Mouse (Mus musculus) lung, adult 18-20 months (tissue): Measurements from ENCODE around the gene Tssk4.

Source experiments
- DNase-seq, 2 experiments: peaks; one replicate each; pipeline ENCODE4 v3.0.0; 2022; ENCODE audit warnings: mixed read lengths in 2 of 2

Tssk4 gene

DNA sequence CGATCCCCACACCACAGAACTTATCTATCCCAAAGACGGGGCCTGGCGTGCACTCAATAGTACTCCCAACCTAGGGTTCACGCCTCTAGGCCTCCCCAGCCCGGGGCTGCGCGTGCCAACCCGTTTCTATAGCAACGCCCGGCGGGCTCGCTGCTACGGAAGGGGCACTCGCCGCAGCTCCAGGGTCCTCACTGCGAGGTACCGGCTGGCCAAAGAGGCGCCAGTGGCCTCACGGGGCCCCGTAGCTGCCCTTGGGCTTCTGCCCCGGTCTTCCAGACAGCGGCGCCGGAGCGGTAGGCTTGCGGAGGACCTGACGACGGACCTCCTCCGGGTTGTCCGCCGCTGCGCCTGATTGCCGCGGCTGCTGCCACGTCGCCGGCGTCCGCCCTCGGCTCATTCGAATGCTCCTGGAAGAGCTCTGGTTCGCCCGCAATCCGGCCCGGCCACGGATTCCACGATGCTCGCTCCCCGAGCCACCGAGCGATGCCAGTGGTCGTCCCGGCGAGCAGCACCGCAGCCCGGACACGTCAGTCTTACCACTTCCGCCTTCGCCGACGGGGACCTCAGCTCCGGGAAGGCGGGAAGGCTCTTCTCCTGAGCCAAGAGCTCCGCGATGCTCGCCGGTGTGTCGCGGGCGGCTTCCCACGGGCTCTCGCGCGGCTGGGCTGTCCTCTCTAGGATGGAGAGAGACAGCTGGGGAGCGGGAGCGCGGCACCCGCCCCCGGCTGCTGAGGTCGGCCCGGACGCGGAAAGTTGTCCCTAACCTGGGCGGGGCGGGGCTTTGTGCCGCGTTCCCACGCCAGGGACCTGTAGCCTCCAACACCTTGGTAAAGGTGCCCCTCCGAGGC, 6.7 kb upstream of the Tssk4 start, which contains the start of gene Tm9sf1:
TSS of gene Tm9sf1 (minus strand) at position 747 of the 848 bp plus-strand sequence.
- DNase-seq: peak; percentile 83 to 85

DNA sequence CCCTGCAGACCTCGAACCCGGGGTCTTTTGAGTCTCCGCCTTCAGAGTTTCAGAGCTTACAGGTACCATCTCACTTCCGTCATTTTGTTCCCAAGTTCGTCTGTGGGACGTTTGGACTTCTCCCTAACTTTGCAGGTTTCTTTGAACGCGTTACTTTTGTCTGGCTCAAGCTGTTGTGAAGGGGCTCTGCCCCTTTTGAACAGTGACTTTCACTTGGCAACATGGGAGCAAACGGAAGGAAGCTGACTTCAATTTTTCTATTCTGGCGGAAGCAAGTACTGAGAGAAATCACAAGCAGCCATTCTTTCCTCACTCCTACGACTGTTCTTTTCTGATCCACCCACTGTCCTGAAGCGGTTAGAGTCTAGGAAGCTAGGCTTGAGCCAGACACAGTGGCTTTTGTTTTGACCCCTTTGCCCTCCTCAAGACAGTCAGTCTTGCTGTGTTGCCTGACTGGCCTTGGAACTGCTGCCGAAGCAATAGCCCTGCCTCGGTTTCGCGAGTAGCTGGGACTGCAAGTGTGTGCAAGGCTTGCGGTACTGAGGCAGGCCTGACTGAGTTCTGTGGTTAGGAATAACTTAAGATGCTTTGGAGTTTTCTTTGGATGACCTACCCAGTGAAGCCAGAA, 5.6 kb upstream of the Tssk4 start:
- no peak for DNase-seq

GRCm38 (mm10) chr14:55651528-55651927, 1.5 kb downstream of the Tssk4 start:
- no peak for DNase-seq

- DNase-seq: no peak
Observed at GRCm38 (mm10) chr14:55656935-55657334, 7.0 kb downstream of the Tssk4 start.

DNA sequence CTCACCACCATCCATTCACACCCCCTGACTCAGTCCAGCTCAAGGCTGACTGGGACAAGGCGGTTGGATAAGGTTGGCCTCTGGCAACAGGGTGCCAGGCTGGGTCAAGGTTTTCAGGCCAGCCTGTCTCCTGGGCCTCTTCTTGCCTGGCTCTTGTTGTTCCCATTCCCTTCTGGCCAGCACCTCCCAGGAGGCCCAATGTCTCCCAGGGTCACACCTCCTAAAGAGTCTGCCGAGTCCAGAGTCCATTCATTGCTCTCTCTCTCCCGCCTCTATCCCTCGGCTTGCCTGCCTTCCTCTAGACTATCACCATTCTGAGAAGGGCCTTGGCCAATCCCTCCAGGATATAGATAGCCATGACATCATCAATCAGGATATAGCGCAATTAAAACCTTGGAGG, 8.0 kb downstream of the Tssk4 start:
- DNase-seq: no peak

DNA sequence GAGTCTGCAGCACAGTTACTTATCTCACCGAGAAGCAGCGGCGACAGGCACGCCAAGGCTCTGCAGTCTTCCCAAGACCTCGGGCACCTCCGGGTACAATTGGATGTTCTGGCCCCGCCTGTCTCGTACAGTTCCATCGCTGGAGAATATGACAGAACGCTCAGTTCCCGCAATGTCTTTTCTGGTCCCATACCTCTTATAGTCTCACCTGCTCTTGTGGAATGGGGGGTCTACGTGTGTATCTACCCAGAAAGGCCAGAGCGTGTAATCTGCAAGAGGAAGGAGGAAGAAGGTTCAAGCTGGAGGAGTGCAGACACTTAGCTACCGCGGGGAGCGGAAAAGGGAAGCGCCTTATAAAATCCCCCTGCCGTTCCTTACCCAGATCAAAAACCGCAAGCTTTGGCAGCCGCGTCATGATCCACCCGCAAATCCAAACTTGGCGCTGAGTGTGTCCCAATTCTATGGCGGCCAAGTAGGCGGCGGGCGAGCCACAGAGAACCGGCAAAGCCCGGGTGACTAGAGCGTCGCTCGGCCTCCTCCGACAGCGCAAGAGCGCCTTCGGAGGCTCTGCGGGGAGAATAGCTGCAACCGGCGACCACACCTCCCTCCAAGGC, 10.1 kb downstream of the Tssk4 start, which contains the start of gene Mdp1:
TSS of gene Mdp1 (minus strand) at position 549 of the 614 bp plus-strand sequence.
- DNase-seq: peak; percentile 75 to 81

GRCm38 (mm10) chr14:55660636-55661035, 10.7 kb downstream of the Tssk4 start:
- DNase-seq: no peak

GRCm38 (mm10) chr14:55671486-55671832, 21.5 kb downstream of the Tssk4 start:
- no peak for DNase-seq

GRCm38 (mm10) chr14:55671833-55672740, 22.1 kb downstream of the Tssk4 start, which contains the start of the genes Gmpr2 and Nedd8:
Gene Gmpr2 (plus strand): TSS chr14:55671941.
Gene Nedd8 (minus strand): TSS chr14:55672124.
- peak; percentile 95 to 96 for DNase-seq

- DNase-seq: no peak
Observed at GRCm38 (mm10) chr14:55672741-55673060, 22.7 kb downstream of the Tssk4 start.

DNA sequence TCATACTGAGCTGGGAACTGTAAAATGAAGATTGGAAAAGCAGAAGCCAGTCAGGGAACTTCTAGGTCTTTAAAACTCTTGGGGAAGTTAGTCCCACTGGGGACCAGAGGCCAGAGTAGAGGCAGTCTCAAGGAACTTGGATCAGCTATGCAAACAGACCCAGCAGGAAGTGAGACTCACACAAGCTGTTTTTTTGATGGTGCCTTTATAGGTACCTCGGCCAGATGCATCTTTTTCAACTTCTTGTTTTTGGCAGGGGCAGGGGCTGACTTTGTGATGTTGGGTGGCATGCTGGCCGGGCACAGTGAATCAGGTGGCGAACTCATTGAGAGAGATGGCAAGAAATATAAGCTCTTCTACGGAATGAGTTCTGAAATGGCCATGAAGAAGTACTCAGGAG, 27.6 kb downstream of the Tssk4 start:
- DNase-seq: no peak

- DNase-seq: peak; percentile 93 to 94
Observed at GRCm38 (mm10) chr14:55681160-55682117, 31.5 kb downstream of the Tssk4 start, which contains the start of gene Tinf2. Gene Tinf2 (minus strand): TSS chr14:55681820.

DNA sequence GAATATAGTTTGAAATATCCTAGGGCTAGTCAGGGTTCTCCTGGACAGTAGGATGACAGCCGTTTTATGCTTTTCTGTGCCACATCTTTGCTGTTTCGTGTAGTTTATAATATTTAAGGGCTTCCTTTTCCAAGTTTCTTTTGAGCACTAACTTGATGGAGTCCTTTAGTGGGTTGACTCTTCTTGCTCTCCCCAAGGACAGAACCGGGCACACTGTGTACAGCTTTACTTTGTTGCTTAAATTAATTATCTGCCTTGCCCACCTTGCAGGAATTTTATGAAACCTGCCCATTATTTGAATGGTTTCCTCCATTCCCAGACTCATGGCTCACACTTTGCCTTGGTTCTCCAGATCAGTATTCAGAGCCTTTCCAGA, 32.1 kb downstream of the Tssk4 start:
- DNase-seq: no peak

DNA sequence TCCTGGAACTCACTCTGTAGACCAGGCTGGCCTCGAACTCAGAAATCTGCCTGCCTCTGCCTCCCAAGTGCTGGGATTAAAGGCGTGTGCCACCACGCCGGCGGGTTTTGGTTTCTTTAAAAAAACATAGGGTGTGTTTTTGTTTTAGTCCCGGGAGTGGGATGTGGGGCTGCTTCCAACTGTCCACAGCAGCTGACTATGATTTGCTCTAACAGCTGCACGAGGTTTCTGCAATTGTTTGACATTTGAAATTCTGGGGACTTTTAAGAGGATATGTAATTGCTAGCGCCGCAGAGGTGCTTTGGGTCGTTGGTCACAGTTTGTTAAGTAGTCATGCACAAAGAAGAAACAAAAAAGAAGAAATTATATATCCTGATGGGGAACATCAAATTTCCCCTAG, 39.4 kb downstream of the Tssk4 start:
- DNase-seq: no peak

- no peak for DNase-seq
Observed at GRCm38 (mm10) chr14:55697226-55697625, 47.2 kb downstream of the Tssk4 start.

DNA sequence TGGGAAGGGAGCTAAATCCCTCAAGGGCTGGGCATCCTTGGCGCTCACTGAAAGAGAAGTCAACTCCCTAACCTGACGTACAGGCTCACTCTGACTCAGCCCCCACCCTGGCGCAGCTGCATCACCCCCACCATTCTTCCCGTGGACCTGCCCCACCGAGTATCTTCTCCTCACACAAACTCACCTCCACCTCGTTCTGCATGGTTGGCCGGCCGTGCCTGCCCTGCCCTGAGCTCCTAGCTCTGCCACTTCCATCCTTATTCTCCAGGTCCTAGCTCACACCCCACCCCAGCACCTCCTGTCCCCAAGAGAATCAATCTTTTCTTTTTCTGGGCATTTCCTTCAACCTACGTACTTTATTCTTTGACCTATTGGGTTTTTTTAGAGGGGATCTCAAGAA, 51.1 kb downstream of the Tssk4 start:
- DNase-seq: no peak
